Mouse (Mus musculus): ENCODE measurements around the gene Olfr313.

Olfr313 gene

GRCm38 (mm10) chr11:58849731-58850130, 34.9 kb downstream of the Olfr313 start:
- no peak for DNase-seq (ENCODE audit: low spot score)

DNA sequence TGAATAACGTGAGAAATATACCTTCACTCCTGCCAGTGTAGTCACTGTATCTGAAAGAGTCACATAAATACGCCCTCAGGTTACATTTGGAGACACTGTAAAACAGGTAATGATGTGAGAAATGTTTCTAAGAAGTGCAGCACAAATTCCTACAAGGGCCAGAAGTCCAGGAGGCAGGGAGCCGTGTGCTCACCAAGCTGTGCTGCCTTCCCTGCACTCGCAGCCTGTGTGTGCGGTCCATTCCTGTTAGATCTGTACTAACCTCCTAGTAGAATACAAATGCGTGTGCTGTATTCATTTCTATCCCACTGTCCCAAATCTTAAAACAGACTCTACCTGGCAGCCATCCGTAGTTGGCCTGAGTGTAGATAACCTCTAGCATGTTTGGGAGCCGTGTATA, 45.9 kb downstream of the Olfr313 start:
- no peak for DNase-seq (ENCODE audit: low spot score)

- DNase-seq (ENCODE audit: low spot score) = peak; percentile 77
Measured at GRCm38 (mm10) chr11:58867039-58867953, 52.5 kb downstream of the Olfr313 start, which contains the start of gene 2810021J22Rik. Gene 2810021J22Rik, plus strand, starts transcription at chr11:58867216.

GRCm38 (mm10) chr11:58867954-58868330, 53.1 kb downstream of the Olfr313 start:
- no peak for DNase-seq (ENCODE audit: low spot score)

All from ovary, postnatal 36 days (tissue).